Mouse (Mus musculus) ES-E14 (cell line): ENCODE results near the gene Ets1. TPM values are rescaled to one million over a fixed set of nuclear protein-coding genes. Genes with fewer than 3 reads are reported as not detected.

Experiments
- DNase-seq: peaks from one replicate; pipeline ENCODE4 v3.0.0-alpha.2; 2013; ENCODE audit warnings: low read depth, low spot score
- H3K27ac ChIP-seq: 2 replicates; pipeline ENCODE4 v1.5.1; 2012; ENCODE audit warnings: low read depth, mild to moderate bottlenecking, low read length, moderate library complexity, mixed read lengths; ENCODE audit not compliant: poor library complexity, insufficient read depth, severe bottlenecking
- H3K36me3 ChIP-seq: 2 replicates; pipeline ENCODE4 v1.6.1; 2012; ENCODE audit warnings: mild to moderate bottlenecking, low read length, moderate library complexity, mixed read lengths; ENCODE audit not compliant: control insufficient read depth, poor library complexity, insufficient read depth, severe bottlenecking
- H3K4me1 ChIP-seq, 2 experiments: fragments of 150-350 bp in 1 of 2; sonication (generic) in 1 of 2; 2 replicates each; pipeline ENCODE4 v1.6.1; 2012; ENCODE audit warnings: low read length in 2 of 2, mild to moderate bottlenecking in 1 of 2, mixed read lengths in 1 of 2; ENCODE audit not compliant: control insufficient read depth in 2 of 2, insufficient read depth in 2 of 2, poor library complexity in 1 of 2
- H3K4me3 ChIP-seq, 2 experiments: fragments of 150-350 bp in 1 of 2; sonication (generic) in 1 of 2; 2 replicates each; pipeline ENCODE4 v1.5.1; 2012; ENCODE audit warnings: low read length in 2 of 2, low read depth in 1 of 2, mild to moderate bottlenecking in 1 of 2, mixed read lengths in 1 of 2; ENCODE audit not compliant: insufficient read depth in 1 of 2, poor library complexity in 1 of 2, severe bottlenecking in 1 of 2
- H3K9ac ChIP-seq: 2 replicates; pipeline ENCODE4 v1.6.1; 2012; ENCODE audit warnings: low read depth, mild to moderate bottlenecking, low read length, mixed read lengths; ENCODE audit not compliant: poor library complexity, insufficient read depth, severe bottlenecking
- H3K9me3 ChIP-seq: fragments of 150-350 bp; sonication (generic); 2 replicates; pipeline ENCODE4 v1.6.1; 2012; ENCODE audit warnings: low read depth, mild to moderate bottlenecking, low read length; ENCODE audit not compliant: control insufficient read depth, insufficient read depth
- CHD2 ChIP-seq: IDR thresholded peaks from 2 replicates; pipeline ENCODE4 v1.6.1; 2014; ENCODE audit warnings: mild to moderate bottlenecking, low read depth, low read length, inconsistent platforms
- HCFC1 ChIP-seq: IDR thresholded peaks from 2 replicates; pipeline ENCODE4 v1.6.1; 2012; ENCODE audit warnings: low read length, inconsistent platforms, borderline replicate concordance; ENCODE audit not compliant: insufficient read depth
- MAFK ChIP-seq: IDR thresholded peaks from 2 replicates; pipeline ENCODE4 v1.6.1; 2014; ENCODE audit warnings: mild to moderate bottlenecking, low read depth, low read length, inconsistent platforms; ENCODE audit not compliant: insufficient read depth
- ZC3H11A ChIP-seq: IDR thresholded peaks from 2 replicates; pipeline ENCODE4 v1.6.1; 2012; ENCODE audit warnings: low read depth, mild to moderate bottlenecking, inconsistent platforms, low read length, borderline replicate concordance
- ZNF384 ChIP-seq: IDR thresholded peaks from 2 replicates; pipeline ENCODE4 v1.6.1; 2012; ENCODE audit warnings: low read depth, low read length, inconsistent platforms
- in situ Hi-C, 2 experiments: fragments of 600-800 bp; cut with MboI; formaldehyde crosslinking; loops; one replicate each; pipeline ENCODE4 v1.15.1; 2025; ENCODE audit warnings: low sequenced_read_pairs in 2 of 2, inconsistent platforms in 1 of 2; ENCODE audit not compliant: unreplicated experiment in 2 of 2
- total RNA-seq: library from RNA; depleted of rRNA; stranded (reverse); fragments of 300-350 nt; gene quantifications from 2 replicates; pipeline ENCODE4 v1.2.3, GENCODE M21; 2012

Ets1 gene
- total RNA-seq, 1 experiment, result 20.9 TPM

DNA sequence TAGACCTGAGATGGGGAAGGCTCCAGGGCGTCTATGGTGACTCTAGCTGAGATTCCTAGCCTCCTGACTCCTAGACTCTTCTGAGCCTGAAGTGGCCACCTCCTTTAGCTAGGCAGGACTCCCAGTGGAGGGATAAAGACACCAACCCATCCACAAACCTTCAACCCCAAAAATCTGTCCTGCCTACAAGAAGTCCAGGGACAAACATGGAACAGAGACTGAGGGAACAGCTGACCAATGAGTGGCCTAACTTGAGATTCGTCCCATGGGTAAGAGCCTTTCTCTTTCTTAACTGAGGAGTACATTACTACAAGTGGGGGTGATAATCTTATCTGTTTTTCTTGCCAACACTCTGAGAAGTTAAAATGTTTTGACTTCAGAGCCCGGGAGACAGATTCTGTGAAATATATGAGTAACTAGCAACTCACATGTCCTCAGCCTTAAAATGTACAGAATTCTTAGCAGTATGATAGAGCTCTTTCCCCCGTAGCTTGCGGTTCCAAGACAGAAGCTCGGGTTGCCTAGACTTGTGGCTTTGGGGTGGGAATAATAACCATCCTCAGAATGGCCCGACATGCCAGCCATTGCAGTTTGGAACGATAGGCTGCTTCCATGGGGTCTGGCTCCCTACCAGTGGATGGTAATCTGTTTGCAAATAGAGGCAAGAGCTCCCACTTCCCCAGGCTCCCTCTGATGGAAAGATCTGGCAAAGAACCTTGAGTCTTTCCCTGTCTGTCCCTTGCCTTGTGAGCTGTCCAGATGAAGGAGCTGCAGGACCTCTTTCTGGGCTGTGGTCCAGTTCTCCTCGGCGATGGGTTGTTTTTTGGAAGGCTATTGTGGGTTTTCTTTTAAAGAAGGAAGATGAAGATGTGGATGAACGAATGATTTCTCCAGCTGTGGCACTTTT, 30.8 kb downstream of the Ets1 start:
- Histone ChIP-seq H3K9ac (no peak overlapping the region), H3K9me3 (no peaks in the 10 kb centered on the region), H3K4me3 (no peak overlapping the region), H3K27ac (no peak overlapping the region), H3K36me3 (no peaks in the 10 kb centered on the region), H3K4me1 (0 out of 4 replicates have a peak, but pooled peaks cover 0 to under 1% of the 10 kb centered on the region in 2 experiments)
- no peak for DNase-seq
- in situ Hi-C loops, result no loop called here
- TF ChIP-seq CHD2 (no peak), MAFK (no peak), HCFC1 (no peak), ZNF384 (no peak), ZC3H11A (no peak)

DNA sequence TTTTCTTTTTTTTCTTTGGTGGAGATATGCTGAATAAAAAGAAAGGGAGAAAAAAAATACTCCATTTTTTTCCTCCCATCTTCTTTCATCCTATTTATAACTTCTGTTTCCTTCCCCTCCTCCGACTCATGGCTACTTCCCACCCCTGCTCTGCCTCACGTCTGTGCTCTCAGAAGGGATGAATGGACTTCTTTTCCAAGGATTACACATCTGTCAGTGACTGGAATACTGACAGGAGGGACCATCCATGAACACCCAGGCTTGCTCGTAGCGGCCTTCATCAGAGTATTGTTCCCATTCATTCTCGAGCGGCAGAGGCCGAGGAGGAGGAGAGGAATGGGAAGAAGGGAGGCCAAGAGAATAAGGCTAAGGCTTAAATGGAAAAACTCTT, 31.5 kb downstream of the Ets1 start:
- Histone ChIP-seq H3K9me3 (no peaks in the 10 kb centered on the region), H3K27ac (no peak overlapping the region), H3K4me1 (peaks cover 0 to 4% of the 10 kb centered on the region in 2 experiments; a peak in 1 of 4 replicates), H3K9ac (no peak overlapping the region), H3K36me3 (no peaks in the 10 kb centered on the region), H3K4me3 (no peak overlapping the region)
- DNase-seq, result no peak
- TF ChIP-seq MAFK (no peak), ZC3H11A (no peak), HCFC1 (no peak), CHD2 (no peak), ZNF384 (no peak)
- in situ Hi-C loops, result no loop called here

DNA sequence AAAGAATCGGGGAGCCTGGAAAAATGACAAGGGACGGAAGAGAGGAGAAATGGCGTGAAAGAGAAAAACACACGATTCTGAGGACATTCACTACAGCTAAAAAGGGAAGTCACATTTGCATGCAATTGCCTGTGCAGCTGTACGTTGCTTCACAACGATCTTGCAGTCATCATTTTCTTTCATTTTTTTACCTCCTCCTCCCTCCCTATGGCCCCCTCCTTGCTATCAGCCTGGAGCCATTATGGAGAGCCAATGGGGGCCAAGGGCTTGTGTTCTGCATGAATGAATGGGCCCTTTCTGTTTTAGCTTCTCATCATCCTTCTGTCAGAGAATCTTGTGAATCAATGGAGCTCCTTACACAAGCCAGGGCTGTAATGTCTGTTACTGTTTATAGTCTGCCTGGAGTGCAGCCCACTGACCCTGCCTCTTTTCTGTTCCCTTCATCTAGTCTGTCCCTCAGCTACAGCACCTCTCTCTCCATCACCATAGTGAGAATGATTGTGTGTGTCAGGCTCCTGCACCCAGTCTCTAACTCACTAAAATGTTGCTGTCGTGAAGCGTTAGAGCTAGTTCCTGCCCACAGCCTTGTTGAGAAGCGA, 32.2 kb downstream of the Ets1 start:
- in situ Hi-C loops, result no loop called here
- Histone ChIP-seq H3K4me1 (peaks cover 0 to 8% of the 10 kb centered on the region in 2 experiments; a peak in 1 of 4 replicates), H3K9ac (no peak overlapping the region), H3K27ac (no peak overlapping the region), H3K9me3 (no peaks in the 10 kb centered on the region), H3K36me3 (no peaks in the 10 kb centered on the region), H3K4me3 (no peak overlapping the region)
- no peak for DNase-seq
- TF ChIP-seq HCFC1 (no peak), CHD2 (no peak), ZC3H11A (no peak), ZNF384 (no peak), MAFK (no peak)

DNA sequence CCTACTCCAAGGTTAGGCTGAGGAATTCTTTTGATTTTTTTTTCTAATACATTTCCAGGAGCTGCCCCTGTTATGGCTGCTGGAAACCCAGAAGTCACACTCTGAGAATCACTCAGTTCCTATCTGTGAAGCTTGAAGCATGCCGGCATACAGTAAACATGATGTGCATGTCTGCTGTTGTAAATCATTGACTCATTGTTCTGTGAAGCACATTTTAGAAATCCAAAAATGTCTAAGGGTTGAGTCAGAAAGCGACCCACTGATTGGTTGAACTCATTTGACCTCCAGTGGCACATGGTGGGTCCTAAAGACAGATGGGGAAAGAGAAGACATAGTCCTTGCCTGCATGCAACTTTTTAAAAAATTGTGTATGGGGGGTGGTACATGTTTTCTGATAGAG, 33.4 kb downstream of the Ets1 start:
- in situ Hi-C loops, result no loop called here

More for the DNA sequence above, 33.4 kb downstream of the Ets1 start:
- TF ChIP-seq ZNF384 (no peak), HCFC1 (no peak), ZC3H11A (no peak), CHD2 (no peak), MAFK (no peak)
- no peak overlapping the region for H3K4me3 ChIP-seq
- H3K36me3 ChIP-seq, result no peaks in the 10 kb centered on the region
- peaks cover 0 to 8% of the 10 kb centered on the region in 2 experiments; a peak in 1 of 4 replicates for H3K4me1 ChIP-seq
- H3K9ac ChIP-seq, result no peak overlapping the region
- no peak overlapping the region for H3K27ac ChIP-seq
- DNase-seq, result no peak
- no peaks in the 10 kb centered on the region for H3K9me3 ChIP-seq
